Mouse (Mus musculus): ENCODE data around the gene Ano6. TPM values are rescaled to one million over a fixed set of nuclear protein-coding genes. Genes with fewer than 3 reads are reported as not detected.

Gene Ano6
- polyA plus RNA-seq, 1 experiment, result 53.9 TPM

- DNase-seq (ENCODE audit: low spot score), result no peak
Measured at GRCm38 (mm10) chr15:95767825-95768224, 22.8 kb upstream of the Ano6 start.

- DNase-seq (ENCODE audit: low spot score), result no peak
Measured at GRCm38 (mm10) chr15:95768703-95769102, 21.9 kb upstream of the Ano6 start.

GRCm38 (mm10) chr15:95769576-95769975, 21.1 kb upstream of the Ano6 start:
- DNase-seq (ENCODE audit: low spot score), result no peak

GRCm38 (mm10) chr15:95770307-95770706, 20.3 kb upstream of the Ano6 start:
- no peak for DNase-seq (ENCODE audit: low spot score)

GRCm38 (mm10) chr15:95772374-95772773, 18.3 kb upstream of the Ano6 start:
- no peak for DNase-seq (ENCODE audit: low spot score)

- peak; percentile 46 for DNase-seq (ENCODE audit: low spot score)
Measured at GRCm38 (mm10) chr15:95772861-95773836, 17.5 kb upstream of the Ano6 start.

GRCm38 (mm10) chr15:95774197-95774596, 16.4 kb upstream of the Ano6 start:
- DNase-seq (ENCODE audit: low spot score), result no peak

- no peak for DNase-seq (ENCODE audit: low spot score)
Measured at GRCm38 (mm10) chr15:95774674-95775414, 15.8 kb upstream of the Ano6 start.

- DNase-seq (ENCODE audit: low spot score), result no peak
Measured at GRCm38 (mm10) chr15:95777743-95778142, 12.9 kb upstream of the Ano6 start.

- DNase-seq (ENCODE audit: low spot score), result no peak
Measured at GRCm38 (mm10) chr15:95778710-95779109, 11.9 kb upstream of the Ano6 start.

GRCm38 (mm10) chr15:95786624-95787023, 4.0 kb upstream of the Ano6 start:
- DNase-seq (ENCODE audit: low spot score), result no peak

- no peak for DNase-seq (ENCODE audit: low spot score)
Measured at GRCm38 (mm10) chr15:95787578-95787977, 3.1 kb upstream of the Ano6 start.

- no peak for DNase-seq (ENCODE audit: low spot score)
Measured at GRCm38 (mm10) chr15:95789562-95790528, 798 bp upstream of the Ano6 start.

GRCm38 (mm10) chr15:95791141-95791791, 623 bp downstream of the Ano6 start:
- DNase-seq (ENCODE audit: low spot score), result no peak

GRCm38 (mm10) chr15:95791855-95792254, 1.2 kb downstream of the Ano6 start:
- DNase-seq (ENCODE audit: low spot score), result no peak

GRCm38 (mm10) chr15:95792261-95793260, 1.9 kb downstream of the Ano6 start:
- no peak for DNase-seq (ENCODE audit: low spot score)

- DNase-seq (ENCODE audit: low spot score), result no peak
Measured at GRCm38 (mm10) chr15:95793748-95794491, 3.3 kb downstream of the Ano6 start.

GRCm38 (mm10) chr15:95794611-95795565, 4.2 kb downstream of the Ano6 start:
- DNase-seq (ENCODE audit: low spot score), result no peak

All from urinary bladder, adult 2 months (tissue).